11 mouse cellular contexts compared by ENCODE assay signal in genomic region chr8:71224560-71224959, GRCm38 (mm10). TPM values are rescaled to one million over a fixed set of nuclear protein-coding genes. Genes with fewer than 3 reads are reported as not detected.
DNase-seq lines count a peak whose midpoint lies in the region; ATAC-seq and TF ChIP-seq lines count a peak whose summit lies in the region.
"Had no signal": no experiment of that assay in that cellular context is flagged by ENCODE, and none has a peak within 500 bp of the region (broad histone marks: within the 10 kb centered on the region; RNA-seq: fewer than 3 reads in every experiment).

No protein-coding gene starts in this region.

- H3K9me3 ChIP-seq in embryonic facial prominence, embryonic 11.5 days (replicated peaks; ENCODE audit: control insufficient read depth, low read length): no peaks in the 10 kb centered on the region
- no peaks in the 10 kb centered on the region for H3K9me3 ChIP-seq in embryonic facial prominence, embryonic 10.5 days
- no peaks in the 10 kb centered on the region for H3K9me3 ChIP-seq in midbrain, embryonic 14.5 days (ENCODE audit: control insufficient read depth, low read length)
- no peaks in the 10 kb centered on the region for H3K9me3 ChIP-seq in midbrain, embryonic 11.5 days (ENCODE audit: control insufficient read depth, low read length)
- H3K9me3 ChIP-seq in stomach, postnatal 0 days (ENCODE audit: control insufficient read depth, low read length): no peaks in the 10 kb centered on the region
- H3K9me3 ChIP-seq: embryonic facial prominence, embryonic 12.5 days; hindbrain, embryonic 15.5 days had no signal

- H3K9ac ChIP-seq in embryonic facial prominence, embryonic 11.5 days (replicated peaks; ENCODE audit: low read length): no peak overlapping the region
- H3K9ac ChIP-seq in midbrain, embryonic 14.5 days (replicated peaks; ENCODE audit: low read length): no peak overlapping the region
- H3K9ac ChIP-seq in midbrain, embryonic 11.5 days (ENCODE audit: low read length): no peak overlapping the region
- H3K9ac ChIP-seq in stomach, postnatal 0 days (ENCODE audit: low read length): no peak overlapping the region
- H3K9ac ChIP-seq: embryonic facial prominence, embryonic 12.5 days; hindbrain, embryonic 15.5 days had no signal

- no peak for TF ChIP-seq EP300 in stomach, postnatal 0 days (optimal IDR thresholded peaks at IDR 0.05)

- no peaks in the 10 kb centered on the region for H3K4me1 ChIP-seq in embryonic facial prominence, embryonic 11.5 days (ENCODE audit: control insufficient read depth, insufficient read depth, low read length)
- H3K4me1 ChIP-seq in embryonic facial prominence, embryonic 10.5 days: no peaks in the 10 kb centered on the region
- no peaks in the 10 kb centered on the region for H3K4me1 ChIP-seq in midbrain, embryonic 14.5 days (ENCODE audit: control insufficient read depth, insufficient read depth, low read length)
- no peaks in the 10 kb centered on the region for H3K4me1 ChIP-seq in midbrain, embryonic 11.5 days (ENCODE audit: control insufficient read depth, insufficient read depth, low read length)
- no peaks in the 10 kb centered on the region for H3K4me1 ChIP-seq in stomach, postnatal 0 days (replicated peaks; ENCODE audit: control insufficient read depth, insufficient read depth)
- H3K4me1 ChIP-seq: embryonic facial prominence, embryonic 12.5 days; hindbrain, embryonic 15.5 days had no signal

- ATAC-seq in embryonic facial prominence, embryonic 11.5 days (replicated peaks; ENCODE audit: insufficient number of reproducible peaks, low FRiP score, low TSS enrichment, low read depth): no peak
- ATAC-seq in midbrain, embryonic 14.5 days (ENCODE audit: low FRiP score, low TSS enrichment): no peak
- no peak for ATAC-seq in midbrain, embryonic 11.5 days (ENCODE audit: low FRiP score)
- peak; percentile 74 for ATAC-seq in erythroblast, adult 5-6 weeks (replicated peaks; ENCODE audit: low FRiP score, poor library complexity, severe bottlenecking)
- ATAC-seq in stomach, postnatal 0 days (ENCODE audit: low FRiP score, low TSS enrichment): no peak

- intact Hi-C loops in left cerebral cortex, postnatal 4 days (cut with DNase I): no loop called here

- H3K27me3 ChIP-seq in embryonic facial prominence, embryonic 11.5 days (ENCODE audit: control insufficient read depth, insufficient read depth, low read length): no peaks in the 10 kb centered on the region
- no peaks in the 10 kb centered on the region for H3K27me3 ChIP-seq in embryonic facial prominence, embryonic 10.5 days (replicated peaks; ENCODE audit: low read depth, poor library complexity, severe bottlenecking)
- H3K27me3 ChIP-seq in midbrain, embryonic 14.5 days (ENCODE audit: control insufficient read depth, insufficient read depth, low read length): no peaks in the 10 kb centered on the region
- H3K27me3 ChIP-seq in midbrain, embryonic 11.5 days (ENCODE audit: control insufficient read depth, insufficient read depth, low read length): no peaks in the 10 kb centered on the region
- no peaks in the 10 kb centered on the region for H3K27me3 ChIP-seq in stomach, postnatal 0 days (ENCODE audit: control insufficient read depth, insufficient read depth, low read length)
- H3K27me3 ChIP-seq: embryonic facial prominence, embryonic 12.5 days; hindbrain, embryonic 15.5 days had no signal

- no peak overlapping the region for H3K4me3 ChIP-seq in embryonic facial prominence, embryonic 11.5 days (ENCODE audit: low read depth, low read length)
- H3K4me3 ChIP-seq in embryonic facial prominence, embryonic 10.5 days: no peak overlapping the region
- no peak overlapping the region for H3K4me3 ChIP-seq in midbrain, embryonic 14.5 days (replicated peaks; ENCODE audit: low read depth, low read length)
- no peak overlapping the region for H3K4me3 ChIP-seq in midbrain, embryonic 11.5 days (ENCODE audit: low read depth, low read length)
- no peak overlapping the region for H3K4me3 ChIP-seq in stomach, postnatal 0 days (ENCODE audit: low read depth, low read length)
- H3K4me3 ChIP-seq: embryonic facial prominence, embryonic 12.5 days; hindbrain, embryonic 15.5 days had no signal

- TF ChIP-seq CTCF in stomach, postnatal 0 days (IDR thresholded peaks at IDR 0.05; ENCODE audit: low read depth): peak; percentile 77

- H3K4me2 ChIP-seq in embryonic facial prominence, embryonic 11.5 days (ENCODE audit: low read depth, low read length): no peak overlapping the region
- no peak overlapping the region for H3K4me2 ChIP-seq in midbrain, embryonic 14.5 days (ENCODE audit: low read length)
- no peak overlapping the region for H3K4me2 ChIP-seq in midbrain, embryonic 11.5 days
- H3K4me2 ChIP-seq in stomach, postnatal 0 days (replicated peaks; ENCODE audit: low read depth): no peak overlapping the region
- H3K4me2 ChIP-seq: embryonic facial prominence, embryonic 12.5 days; hindbrain, embryonic 15.5 days had no signal

- peak; percentile 12 for DNase-seq in embryonic facial prominence, embryonic 11.5 days (ENCODE audit: low spot score)
- no peak for DNase-seq in embryonic facial prominence, embryonic 10.5 days (ENCODE audit: low spot score)
- DNase-seq in midbrain, embryonic 14.5 days: peak; percentile 8
- no peak for DNase-seq in midbrain, embryonic 11.5 days (ENCODE audit: low spot score, missing footprints)
- DNase-seq in stomach, postnatal 0 days (ENCODE audit: low spot score): no peak
- no peak for DNase-seq in frontal cortex, adult 2 months (ENCODE audit: extremely low spot score in 1 of 2, low spot score in 1 of 2)
- no peak for DNase-seq in left cerebral cortex, postnatal 4 days
- DNase-seq: right cerebral cortex, postnatal 25 days had no signal

- no peaks in the 10 kb centered on the region for H3K36me3 ChIP-seq in embryonic facial prominence, embryonic 11.5 days (replicated peaks; ENCODE audit: control insufficient read depth, insufficient read depth, low read depth, low read length)
- no peaks in the 10 kb centered on the region for H3K36me3 ChIP-seq in embryonic facial prominence, embryonic 10.5 days (replicated peaks)
- no peaks in the 10 kb centered on the region for H3K36me3 ChIP-seq in midbrain, embryonic 14.5 days (ENCODE audit: control insufficient read depth, insufficient read depth, low read length)
- no peaks in the 10 kb centered on the region for H3K36me3 ChIP-seq in midbrain, embryonic 11.5 days (ENCODE audit: control insufficient read depth, insufficient read depth, low read length)
- H3K36me3 ChIP-seq in stomach, postnatal 0 days (ENCODE audit: control insufficient read depth, insufficient read depth, low read length): no peaks in the 10 kb centered on the region
- H3K36me3 ChIP-seq: embryonic facial prominence, embryonic 12.5 days; hindbrain, embryonic 15.5 days had no signal

- H3K27ac ChIP-seq in embryonic facial prominence, embryonic 11.5 days (replicated peaks; ENCODE audit: low read depth, low read length): no peak overlapping the region
- H3K27ac ChIP-seq in embryonic facial prominence, embryonic 10.5 days (replicated peaks): no peak overlapping the region
- no peak overlapping the region for H3K27ac ChIP-seq in midbrain, embryonic 14.5 days (replicated peaks; ENCODE audit: low read depth, low read length)
- H3K27ac ChIP-seq in midbrain, embryonic 11.5 days (ENCODE audit: low read depth, low read length): no peak overlapping the region
- H3K27ac ChIP-seq in stomach, postnatal 0 days (replicated peaks): no peak overlapping the region
- H3K27ac ChIP-seq: embryonic facial prominence, embryonic 12.5 days; hindbrain, embryonic 15.5 days had no signal

- WGBS in embryonic facial prominence, embryonic 11.5 days: 46% methylated on average over 2 of the region's 2 CpGs
- 47% methylated on average over 2 of the region's 2 CpGs for WGBS in embryonic facial prominence, embryonic 10.5 days
- WGBS in midbrain, embryonic 14.5 days: 49% methylated on average over 2 of the region's 2 CpGs
- 50% methylated on average over 2 of the region's 2 CpGs for WGBS in midbrain, embryonic 11.5 days
- 51% methylated on average over 2 of the region's 2 CpGs for WGBS in stomach, postnatal 0 days

RNA-seq across cellular contexts. Expression of gene Myo9b, which starts 48.0 kb away (rescaled TPM):
- polyA plus RNA-seq in embryonic facial prominence, embryonic 11.5 days (2014; fragmentation: Nextera tagmentation; extraction: Ambion mirVana): 15.1 and 17.5 TPM in 2 replicates
- 27.9 and 28.6 TPM in 2 replicates for polyA plus RNA-seq in embryonic facial prominence, embryonic 10.5 days (2016; fragmentation: Nextera tagmentation; extraction: Ambion mirVana)
- 15.5 and 16.8 TPM in 2 replicates for polyA plus RNA-seq in midbrain, embryonic 14.5 days (2014; fragmentation: Nextera tagmentation; extraction: Ambion mirVana)
- 14.1 and 14.9 TPM in 2 replicates for polyA plus RNA-seq in midbrain, embryonic 11.5 days (2014; fragmentation: Nextera tagmentation; extraction: Ambion mirVana)
- 8.1 and 13.6 TPM in 2 replicates for total RNA-seq in erythroblast, adult 5-6 weeks (2015; ENCODE audit: low replicate concordance)
- total RNA-seq in erythroblast, adult 5-6 weeks (2017; ENCODE audit: low replicate concordance): 14.5 and 22.6 TPM in 2 replicates
- polyA plus RNA-seq in stomach, postnatal 0 days (2015; fragmentation: Nextera tagmentation; extraction: Ambion mirVana): 5.8 and 6.0 TPM in 2 replicates
- 38.0 and 38.1 TPM in 2 replicates for polyA plus RNA-seq in frontal cortex, adult 2 months (2012; rRNA removed)
- 10 to 100 TPM; 47.3 to 48.5 TPM for total RNA-seq in left cerebral cortex, postnatal 4 days (2021)

RNA-seq across cellular contexts. Expression of gene Haus8, which starts 48.2 kb away (rescaled TPM):
- 62.1 and 64.4 TPM in 2 replicates for polyA plus RNA-seq in embryonic facial prominence, embryonic 11.5 days (2014; fragmentation: Nextera tagmentation; extraction: Ambion mirVana)
- 62.9 and 66.3 TPM in 2 replicates for polyA plus RNA-seq in embryonic facial prominence, embryonic 10.5 days (2016; fragmentation: Nextera tagmentation; extraction: Ambion mirVana)
- 52.0 and 59.5 TPM in 2 replicates for polyA plus RNA-seq in midbrain, embryonic 14.5 days (2014; fragmentation: Nextera tagmentation; extraction: Ambion mirVana)
- 54.9 and 58.0 TPM in 2 replicates for polyA plus RNA-seq in midbrain, embryonic 11.5 days (2014; fragmentation: Nextera tagmentation; extraction: Ambion mirVana)
- 10.8 and 12.7 TPM in 2 replicates for total RNA-seq in erythroblast, adult 5-6 weeks (2015; ENCODE audit: low replicate concordance)
- 20.8 and 32.6 TPM in 2 replicates for total RNA-seq in erythroblast, adult 5-6 weeks (2017; ENCODE audit: low replicate concordance)
- polyA plus RNA-seq in stomach, postnatal 0 days (2015; fragmentation: Nextera tagmentation; extraction: Ambion mirVana): 24.8 and 29.0 TPM in 2 replicates
- polyA plus RNA-seq in frontal cortex, adult 2 months (2012; rRNA removed): 12.3 and 12.5 TPM in 2 replicates
- 10 to 100 TPM; 38.8 to 39.4 TPM for total RNA-seq in left cerebral cortex, postnatal 4 days (2021)

Comparison
In these comparisons a context has a peak if more than half of its experiments do, and no peak if none do; other contexts are left out.
1. DNase-seq: peak in embryonic facial prominence, embryonic 11.5 days (single experiment) and midbrain, embryonic 14.5 days (single experiment); none in embryonic facial prominence, embryonic 10.5 days (single experiment), midbrain, embryonic 11.5 days (single experiment), stomach, postnatal 0 days (single experiment), frontal cortex, adult 2 months (0 of 2) and left cerebral cortex, postnatal 4 days (single experiment).